Mouse (Mus musculus) intestine, embryonic 14.5 days (tissue): ENCODE results near the gene Nucks1. TPM values are rescaled to one million over a fixed set of nuclear protein-coding genes. Genes with fewer than 3 reads are reported as not detected.

ENCODE experiments used
- polyA plus RNA-seq: library from polyadenylated mRNA; unstranded; fragments of >200 nt; fragmentation: Nextera tagmentation; extraction: Ambion mirVana; gene quantifications from 2 replicates; pipeline ENCODE4 v1.2.1, GENCODE M21; 2014

Nucks1 gene
- polyA plus RNA-seq, 1 experiment from 2014 or later = 52.5 TPM

Other genes starting within 250 kb of the Nucks1 start
- 3.0 and 4.3 TPM in 2 replicates for gene Rab7b, start 221.8 kb upstream of the Nucks1 start, polyA plus RNA-seq
- gene Slc26a9, start 166.5 kb upstream of the Nucks1 start, polyA plus RNA-seq = 0.51 and 0.52 TPM in 2 replicates
- 0.71 and 1.4 TPM in 2 replicates for gene Pm20d1, start 113.2 kb upstream of the Nucks1 start, polyA plus RNA-seq
- 8.4 and 8.9 TPM in 2 replicates for gene Slc41a1, start 83.0 kb upstream of the Nucks1 start, polyA plus RNA-seq
- 17.6 and 18.4 TPM in 2 replicates for gene Rab29, start 43.3 kb upstream of the Nucks1 start, polyA plus RNA-seq
- gene Slc45a3, start 52.4 kb downstream of the Nucks1 start, polyA plus RNA-seq = 2.1 and 2.4 TPM in 2 replicates
- gene Elk4, start 97.1 kb downstream of the Nucks1 start, polyA plus RNA-seq = 26.3 and 31.0 TPM in 2 replicates
- 13.4 TPM in 2 replicates for gene Mfsd4a, start 157.5 kb downstream of the Nucks1 start, polyA plus RNA-seq
- 7.6 and 7.7 TPM in 2 replicates for gene Cdk18, start 229.2 kb downstream of the Nucks1 start, polyA plus RNA-seq